Mouse (Mus musculus): ENCODE data around the gene Cipc.

Cipc gene

GRCm38 (mm10) chr12:86994166-86994565 lies 47.3 kb downstream of the Cipc start:
- DNase-seq, result no peak

- no peak for DNase-seq
Observed at GRCm38 (mm10) chr12:86994776-86995175, 47.9 kb downstream of the Cipc start.

- DNase-seq, result no peak
Observed at GRCm38 (mm10) chr12:86995931-86996330, 49.1 kb downstream of the Cipc start.

- DNase-seq, result no peak
Observed at GRCm38 (mm10) chr12:86998699-86999098, 51.9 kb downstream of the Cipc start.

- peak; percentile 62 for DNase-seq
Observed at GRCm38 (mm10) chr12:86999283-86999820, 52.5 kb downstream of the Cipc start.

- DNase-seq, result no peak
Observed at GRCm38 (mm10) chr12:87000151-87000839, 53.5 kb downstream of the Cipc start.

- DNase-seq, result no peak
Observed at GRCm38 (mm10) chr12:87000840-87001176, 54.0 kb downstream of the Cipc start.

- DNase-seq, result no peak
Observed at GRCm38 (mm10) chr12:87002209-87002608, 55.4 kb downstream of the Cipc start.

- no peak for DNase-seq
Observed at GRCm38 (mm10) chr12:87002815-87003214, 56.0 kb downstream of the Cipc start.

GRCm38 (mm10) chr12:87003606-87004005 lies 56.8 kb downstream of the Cipc start:
- DNase-seq, result no peak

GRCm38 (mm10) chr12:87004596-87004995 lies 57.8 kb downstream of the Cipc start:
- no peak for DNase-seq
